Mouse (Mus musculus) brown adipose tissue, adult 24 weeks (tissue): ENCODE measurements at regions not wholly inside any gene's neighbourhood (a gene's known extent, or its start where the extent isn't known, plus 50 kb on each side); places are given as distances from the start of the nearest gene placed in this dataset.

Source experiments
- H3K27ac ChIP-seq: fragments of 200-500 bp; replicated peaks from 2 replicates; pipeline ENCODE4 v1.5.1; 2012; ENCODE audit warnings: low read depth, mild to moderate bottlenecking, low read length
- H3K4me1 ChIP-seq: fragments of 200-500 bp; 2 replicates; pipeline ENCODE4 v1.6.1; 2012; ENCODE audit warnings: low read length, mixed read lengths; ENCODE audit not compliant: control insufficient read depth, insufficient read depth, insufficient read length
- H3K4me3 ChIP-seq: fragments of 200-500 bp; 2 replicates; pipeline ENCODE4 v1.5.1; 2012; ENCODE audit warnings: low read depth, mild to moderate bottlenecking, low read length, moderate library complexity; ENCODE audit not compliant: insufficient read depth

DNA sequence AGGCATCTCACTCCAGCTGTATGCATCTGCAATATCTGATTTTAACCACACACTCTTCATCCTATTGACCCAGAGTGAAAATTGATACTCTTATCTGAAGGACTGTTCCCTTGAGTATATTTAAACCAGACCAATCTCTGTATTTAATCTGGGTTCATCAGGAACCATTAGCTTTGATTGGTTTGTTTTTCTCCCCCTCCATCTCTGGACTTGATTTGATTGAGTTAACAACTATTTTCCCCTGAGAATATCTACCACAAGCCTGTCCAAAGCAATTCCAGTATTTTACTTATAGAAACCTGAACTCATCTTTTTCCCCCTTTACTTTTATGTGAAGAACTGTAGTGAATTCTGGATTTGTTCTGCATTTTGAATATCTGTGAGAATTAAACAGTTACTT lies 270.5 kb upstream of the Nova1 start:
- Histone ChIP-seq H3K4me3 (no peak overlapping the region), H3K4me1 (no peaks in the 10 kb centered on the region), H3K27ac (no peak overlapping the region)

DNA sequence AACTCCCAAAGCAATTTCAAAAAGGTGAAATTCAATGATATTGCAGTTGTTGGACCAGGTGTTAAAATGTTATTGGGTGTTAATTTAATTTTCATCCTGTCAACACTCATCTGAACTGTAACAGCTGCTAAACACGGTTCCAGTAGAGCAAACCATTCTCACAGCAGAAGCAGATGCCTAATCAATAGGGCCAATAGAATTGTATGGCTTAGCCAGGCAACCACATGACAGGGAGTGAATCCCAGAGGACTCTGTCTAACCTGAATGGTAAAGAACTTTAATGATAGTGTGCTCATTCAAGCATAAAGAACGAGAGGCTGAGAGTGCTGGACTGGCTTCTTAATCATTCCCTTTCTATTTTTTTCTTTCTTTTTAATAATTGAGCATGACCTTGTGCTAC lies 256.2 kb upstream of the Nova1 start:
- no peak overlapping the region for H3K4me3 ChIP-seq
- no peaks in the 10 kb centered on the region for H3K4me1 ChIP-seq
- no peak overlapping the region for H3K27ac ChIP-seq

DNA sequence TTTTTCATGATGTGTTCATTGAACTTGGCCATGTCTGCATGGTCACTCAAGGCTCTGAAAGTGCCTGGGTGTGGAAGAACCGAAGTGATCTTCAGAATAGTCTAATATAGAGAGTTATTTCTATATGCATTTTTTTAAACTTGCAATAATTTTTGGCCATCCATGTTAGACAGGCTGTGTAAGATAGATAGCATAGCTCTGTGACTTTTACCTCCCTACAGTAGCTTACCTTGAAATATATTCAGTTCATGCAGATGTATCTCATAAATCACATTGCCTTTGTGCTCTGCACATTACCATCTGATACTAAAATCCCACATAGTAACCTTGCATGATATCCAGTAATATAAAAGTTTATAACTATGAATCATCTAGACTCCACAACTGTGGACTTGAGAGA lies 233.7 kb upstream of the Nova1 start:
- Histone ChIP-seq H3K4me1 (no peaks in the 10 kb centered on the region), H3K4me3 (no peak overlapping the region), H3K27ac (no peak overlapping the region)

DNA sequence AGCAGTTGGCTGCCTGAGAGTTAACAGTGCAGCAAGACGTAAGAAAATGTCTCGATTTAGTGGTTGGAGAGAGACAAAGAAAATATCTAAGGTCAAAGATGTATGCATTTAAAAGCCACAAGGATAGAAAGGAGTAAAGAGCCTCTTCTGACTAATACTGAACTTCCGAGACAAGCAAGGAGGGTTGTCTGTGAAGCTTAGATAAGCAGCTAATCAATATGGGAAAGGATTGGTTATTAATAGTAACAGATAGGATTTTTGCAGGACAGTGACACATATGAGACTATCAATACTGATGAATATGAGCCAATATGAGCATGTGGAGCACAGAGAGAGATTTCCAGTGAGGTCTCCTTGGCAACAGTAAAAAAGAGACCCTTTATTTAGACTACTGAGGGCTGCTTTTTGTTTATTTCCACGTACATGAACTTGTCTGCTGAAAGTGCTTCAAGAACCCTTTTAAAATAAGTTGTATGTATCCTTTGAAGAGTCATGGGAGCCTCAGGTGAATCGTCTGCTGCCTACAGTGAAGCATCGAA lies 202.2 kb upstream of the Nova1 start:
- H3K4me1 ChIP-seq = no peaks in the 10 kb centered on the region

DNA sequence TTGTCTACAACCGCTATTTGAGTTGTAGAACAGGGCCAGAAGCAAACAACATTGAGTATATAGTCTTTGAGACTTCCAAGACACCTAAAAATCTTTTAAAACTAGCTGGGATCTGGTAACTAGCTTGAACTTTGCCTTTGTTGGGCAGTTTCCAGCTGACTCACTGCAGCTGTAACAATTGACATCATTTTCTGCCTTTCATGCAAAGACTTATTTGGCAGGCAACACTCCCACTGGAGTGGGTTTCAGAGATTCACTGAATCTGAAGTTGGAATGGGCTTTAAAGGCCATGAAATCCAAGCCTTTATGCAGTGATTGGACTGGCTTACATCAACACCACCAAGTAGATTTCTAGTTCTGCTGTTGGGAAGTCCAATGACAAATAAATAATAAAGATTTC lies 173.6 kb upstream of the Nova1 start:
- no peak overlapping the region for H3K27ac ChIP-seq
- H3K4me3 ChIP-seq = no peak overlapping the region
- H3K4me1 ChIP-seq = 0 out of 2 replicates have a peak, but pooled peaks cover 2% of the 10 kb centered on the region

More for the DNA sequence above, 202.2 kb upstream of the Nova1 start:
- Histone ChIP-seq H3K27ac (no peak overlapping the region), H3K4me3 (no peak overlapping the region)

DNA sequence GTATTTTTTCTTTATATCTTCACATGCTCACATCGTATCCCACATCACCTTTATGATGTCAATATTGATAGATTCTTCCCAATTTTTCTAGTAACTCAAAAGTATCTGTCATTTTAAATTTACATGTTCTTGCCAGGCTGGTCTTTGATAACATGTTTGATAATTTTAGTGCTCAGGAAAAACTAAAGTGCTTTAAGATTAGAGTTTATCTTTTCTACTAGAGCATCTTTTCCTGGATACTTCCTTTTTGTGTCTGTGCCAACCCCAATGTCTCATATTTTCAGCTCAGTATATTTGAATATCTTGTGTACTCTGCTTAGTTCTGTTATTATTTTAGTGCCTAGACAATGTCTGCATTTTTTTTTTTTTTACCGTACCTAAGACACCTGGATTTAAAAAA lies 170.2 kb upstream of the Nova1 start:
- Histone ChIP-seq H3K27ac (no peak overlapping the region), H3K4me1 (0 out of 2 replicates have a peak, but pooled peaks cover 2% of the 10 kb centered on the region), H3K4me3 (no peak overlapping the region)

DNA sequence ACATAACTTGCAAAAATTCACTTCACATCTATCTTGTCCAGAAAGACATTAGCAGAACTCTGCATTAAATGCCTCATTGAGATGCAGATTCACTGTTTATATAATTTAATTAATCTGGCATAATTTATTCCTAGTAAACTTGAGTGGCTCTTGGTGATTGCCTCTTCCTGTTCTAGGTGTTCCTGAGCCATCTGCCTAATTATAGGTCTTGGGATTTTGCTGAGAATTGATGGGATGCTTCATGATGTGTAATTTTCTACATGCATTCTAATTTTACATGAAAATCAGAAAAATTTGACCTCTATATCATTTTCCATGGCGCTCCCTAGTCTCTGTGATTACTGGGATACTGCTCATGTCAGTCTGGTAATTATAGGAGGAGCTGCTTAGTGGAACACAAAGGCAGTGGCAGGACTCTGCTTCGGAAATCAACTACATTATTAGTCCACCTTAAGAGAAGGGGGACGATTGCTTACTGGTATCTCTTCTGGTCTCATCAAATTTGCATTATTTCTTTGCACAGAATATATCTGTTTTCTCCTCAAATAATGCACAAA lies 131.6 kb upstream of the Nova1 start:
- Histone ChIP-seq H3K4me1 (no peaks in the 10 kb centered on the region), H3K27ac (no peak overlapping the region), H3K4me3 (no peak overlapping the region)

DNA sequence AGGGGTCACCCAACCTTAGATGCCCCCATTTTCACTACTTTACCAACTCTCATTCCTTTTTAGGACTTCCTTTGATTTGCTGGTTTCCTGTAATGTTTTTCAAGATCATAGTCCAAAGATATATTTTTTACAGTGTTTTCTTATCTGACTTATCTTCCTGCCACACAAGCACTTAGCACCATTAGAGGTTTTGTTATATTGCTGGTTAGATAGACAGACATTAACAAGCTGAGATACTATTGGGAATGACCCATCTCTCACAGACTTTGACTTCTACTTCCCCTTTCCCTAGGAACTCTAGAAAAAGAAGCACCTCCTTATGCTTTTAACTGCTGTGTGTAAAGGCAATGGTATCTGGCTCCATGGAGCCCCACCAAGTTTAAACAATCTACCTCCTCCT lies 127.0 kb upstream of the Nova1 start:
- H3K4me1 ChIP-seq = no peaks in the 10 kb centered on the region
- no peak overlapping the region for H3K4me3 ChIP-seq
- H3K27ac ChIP-seq = no peak overlapping the region

DNA sequence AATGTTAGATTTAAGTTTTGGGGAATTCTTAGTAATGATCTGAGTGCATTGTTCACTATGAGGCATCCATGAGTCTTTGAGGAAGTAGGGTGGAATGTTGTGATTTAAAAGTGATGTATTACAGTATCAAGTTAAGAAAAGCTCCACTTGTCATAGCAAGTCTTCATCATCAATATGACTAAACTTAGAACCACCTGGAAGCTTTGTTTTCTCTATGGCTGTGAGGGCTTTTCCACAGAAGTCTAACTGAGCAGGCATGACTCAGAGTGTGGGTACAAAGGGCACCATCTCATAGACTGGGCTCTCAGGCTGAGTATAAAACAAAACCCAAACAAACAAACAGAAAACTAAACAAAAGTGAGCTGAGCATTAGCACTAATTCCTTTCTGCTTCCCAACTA lies 112.4 kb upstream of the Nova1 start:
- no peaks in the 10 kb centered on the region for H3K4me1 ChIP-seq
- no peak overlapping the region for H3K27ac ChIP-seq
- no peak overlapping the region for H3K4me3 ChIP-seq

DNA sequence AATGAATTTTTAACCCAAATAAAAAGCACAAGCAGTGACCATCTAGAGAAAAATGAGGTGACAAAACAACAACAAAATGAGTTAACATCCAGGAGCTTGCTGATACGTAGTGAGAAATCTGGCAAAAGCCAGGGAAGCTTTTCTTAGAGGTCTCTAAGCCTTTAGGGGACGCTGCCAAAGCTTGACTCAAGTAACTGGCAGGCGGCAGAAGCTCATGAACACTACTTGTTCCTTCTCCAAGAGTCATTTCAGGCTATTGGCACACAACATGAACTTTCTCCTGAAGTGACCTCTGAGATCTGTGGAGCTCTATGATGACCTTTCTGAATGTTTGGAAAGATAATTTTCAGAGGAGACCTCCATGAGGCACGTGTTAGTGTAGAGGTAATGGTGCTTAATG lies 98.6 kb upstream of the Nova1 start:
- Histone ChIP-seq H3K4me1 (no peaks in the 10 kb centered on the region), H3K27ac (no peak overlapping the region), H3K4me3 (no peak overlapping the region)

DNA sequence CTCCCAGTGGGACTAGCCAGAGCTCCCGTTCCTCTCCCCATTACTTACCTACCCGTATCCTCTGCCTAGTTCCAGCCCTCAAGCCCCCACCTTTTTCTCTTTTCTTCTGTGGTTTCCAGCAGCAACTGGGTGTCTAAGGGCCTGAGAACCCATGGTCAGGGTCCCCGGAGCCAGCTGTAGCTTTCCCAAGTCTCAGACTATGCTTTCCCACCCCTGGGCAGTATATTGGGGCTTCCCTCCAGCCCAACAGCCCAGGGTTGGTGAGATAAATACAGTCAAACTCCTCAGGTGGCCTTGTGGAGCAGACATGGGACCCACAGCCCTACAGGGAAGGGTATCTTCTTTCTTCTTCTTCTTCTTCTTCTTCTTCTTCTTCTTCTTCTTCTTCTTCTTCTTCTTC lies 59.4 kb upstream of the Nova1 start:
- H3K27ac ChIP-seq = no peak overlapping the region
- no peaks in the 10 kb centered on the region for H3K4me1 ChIP-seq
- H3K4me3 ChIP-seq = no peak overlapping the region

DNA sequence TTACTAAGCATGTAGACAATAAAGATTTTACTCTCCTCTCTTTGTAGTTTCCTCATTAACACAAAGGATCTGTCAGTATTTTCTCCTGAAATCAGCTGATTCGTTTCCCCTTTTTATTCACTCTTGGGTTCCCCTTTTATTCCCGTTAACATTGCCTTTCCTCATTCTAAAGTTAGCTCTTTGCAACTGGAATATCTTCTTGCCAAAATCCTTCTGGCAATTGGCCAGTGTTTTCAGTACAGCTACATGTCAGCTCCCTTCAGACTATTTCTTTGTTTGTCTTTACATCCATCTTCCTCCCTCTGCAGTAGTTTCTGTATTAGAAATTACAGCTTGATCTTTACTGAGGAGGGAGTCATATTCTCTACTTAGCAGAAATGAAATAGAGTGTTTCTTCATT lies 51.4 kb upstream of the Nova1 start:
- Histone ChIP-seq H3K4me3 (no peak overlapping the region), H3K4me1 (no peaks in the 10 kb centered on the region), H3K27ac (no peak overlapping the region)
